ENCODE assay signal across 8 mouse cellular contexts in the genomic region with DNA sequence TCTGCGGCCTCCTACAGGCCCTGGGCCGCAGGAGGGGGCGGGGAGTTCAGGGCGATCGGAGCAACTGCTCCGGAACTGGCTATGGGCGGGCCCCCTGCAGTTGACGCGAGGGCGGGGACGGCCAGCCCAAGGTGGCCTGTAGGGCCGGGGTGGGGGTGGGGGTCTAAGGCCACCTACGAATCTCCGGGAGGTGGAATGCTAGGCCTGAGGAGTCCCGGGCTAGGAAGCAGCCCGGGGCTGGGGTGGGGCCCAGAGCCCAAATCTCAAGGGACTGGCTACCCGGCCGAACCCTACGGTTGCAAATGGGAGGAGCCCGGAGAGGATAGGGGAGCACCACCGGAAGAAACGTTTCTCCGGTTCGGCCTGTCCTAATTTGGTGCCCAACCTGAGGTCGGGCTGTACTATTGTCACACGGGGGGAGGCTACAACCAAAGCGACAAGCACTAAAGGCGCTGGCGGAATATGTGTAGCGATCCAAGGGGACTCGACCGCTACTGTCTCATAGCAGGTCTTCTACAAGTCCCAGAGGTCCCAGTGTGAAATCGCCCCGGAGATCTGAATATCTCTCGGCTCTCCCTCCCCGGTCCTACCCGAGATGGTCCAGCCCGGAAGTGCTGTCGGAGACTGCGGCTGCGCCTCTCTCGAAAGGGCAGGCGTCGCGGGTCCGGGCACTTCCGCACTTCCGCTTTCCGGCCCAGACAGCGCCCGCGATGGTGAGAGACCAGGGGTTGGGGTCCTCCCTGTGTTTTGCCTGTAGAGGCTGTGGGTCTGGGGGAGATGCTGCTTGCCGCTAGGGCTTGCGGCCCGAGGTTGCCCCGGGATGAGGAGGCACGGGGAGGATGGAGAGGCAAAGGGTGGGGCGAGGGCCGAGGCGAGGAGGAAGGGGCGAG. TPM values are rescaled to one million over a fixed set of nuclear protein-coding genes. Genes with fewer than 3 reads are reported as not detected.
DNase-seq lines count a peak whose midpoint lies in the region; ATAC-seq lines count a peak whose summit lies in the region.

A gene (minus strand): TSS at position 388 of the 890 bp plus-strand sequence.
A gene (plus strand): TSS at position 620 of the 890 bp plus-strand sequence.

- DNase-seq in adipocyte (ENCODE audit: low spot score), result peak; percentile 98
- DNase-seq in embryo, embryonic 10 days (ENCODE audit: low spot score), result peak; percentile 94
- peak; percentile 89 for DNase-seq in gastrocnemius, postnatal 10 days
- DNase-seq in induced T-regulatory cell, adult 2 months (ENCODE audit: low read depth), result peak; percentile 97
- DNase-seq in left cerebral cortex, adult 9 months (ENCODE audit: low spot score in 2 of 2), result peak; percentile 82 to 91
- peak; percentile 92 for DNase-seq in right cerebral cortex, postnatal 14 days
- DNase-seq in urinary bladder, postnatal 36 days (ENCODE audit: low spot score in 2 of 2), result peak; percentile 87 to 89

- peak; percentile 72 for ATAC-seq in megakaryocyte progenitor cell, adult 5-6 weeks (replicated peaks; ENCODE audit: poor library complexity)

RNA-seq across cellular contexts. Expression of the first gene that starts in this region (rescaled TPM):
- 10 to 100 TPM; 18.8 to 21.7 TPM for total RNA-seq in gastrocnemius, postnatal 10 days (2021)
- total RNA-seq in megakaryocyte progenitor cell, adult 5-6 weeks (2015), result 23.0 and 24.5 TPM in 2 replicates
- total RNA-seq in megakaryocyte progenitor cell, adult 5-6 weeks (2017), result 11.9 and 13.9 TPM in 2 replicates

RNA-seq across cellular contexts. Expression of the second gene that starts in this region (rescaled TPM):
- total RNA-seq in gastrocnemius, postnatal 10 days (2021), result 10 to 100 TPM; 86.3 to 94.5 TPM
- 171 and 208 TPM in 2 replicates for total RNA-seq in megakaryocyte progenitor cell, adult 5-6 weeks (2015)
- total RNA-seq in megakaryocyte progenitor cell, adult 5-6 weeks (2017), result 306 and 331 TPM in 2 replicates

Comparison
In these comparisons a context has a peak if more than half of its experiments do, and no peak if none do; other contexts are left out.
1. Peak in every context shown above with its lines: DNase-seq and ATAC-seq.